Mouse (Mus musculus) liver, postnatal 0 days (tissue): ENCODE measurements around the gene Sfxn4.

Experiments
- CTCF ChIP-seq: sonication (generic); IDR thresholded peaks from 2 replicates; pipeline ENCODE4 v1.5.1; 2016; ENCODE audit warnings: antibody characterized with exemption, low read depth
- EP300 ChIP-seq: IDR thresholded peaks from 2 replicates; pipeline ENCODE4 v1.6.1; 2016; ENCODE audit warnings: antibody characterized with exemption, low read depth, mild to moderate bottlenecking

DNA sequence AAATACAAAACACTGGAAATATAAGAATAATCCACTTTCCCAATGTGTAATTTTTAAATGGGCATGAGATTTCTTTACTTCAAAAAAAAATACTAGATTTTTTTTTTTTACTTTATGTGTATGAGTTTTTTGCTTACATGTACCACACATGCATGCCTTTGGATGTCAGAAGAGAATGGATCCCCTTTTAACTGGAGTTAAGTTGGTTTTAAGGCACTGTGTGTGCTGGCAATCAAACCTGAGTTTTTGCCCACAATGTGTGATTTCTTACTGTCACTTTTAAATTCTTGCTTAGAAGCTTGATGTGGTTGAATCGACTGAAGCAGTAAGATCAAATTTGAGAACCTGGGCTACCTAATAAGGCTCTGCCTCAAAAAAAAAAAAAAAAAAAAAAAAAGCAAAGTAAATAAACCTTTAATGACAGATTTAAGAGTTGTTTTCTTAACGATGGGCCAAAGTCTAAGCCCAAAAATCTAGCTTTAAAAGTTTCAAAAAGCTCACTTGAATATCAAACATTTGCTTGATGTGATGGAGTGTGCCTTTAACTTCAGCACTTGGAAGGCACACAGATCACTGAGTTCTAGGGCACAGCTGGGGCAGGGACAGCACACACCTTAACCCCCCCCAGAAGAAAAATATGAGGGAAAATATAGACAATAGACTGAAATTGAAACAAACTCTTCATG, 73.7 kb downstream of the Sfxn4 start:
- no peak for TF ChIP-seq CTCF
- no peak for TF ChIP-seq EP300
